Mouse (Mus musculus) lung, postnatal 0 days (tissue): ENCODE data around the gene Eaf2.

Experiments used
- CTCF ChIP-seq: IDR thresholded peaks from 2 replicates; pipeline ENCODE4 v1.5.1; 2016; ENCODE audit warnings: antibody characterized with exemption, mild to moderate bottlenecking
- EP300 ChIP-seq: IDR thresholded peaks from 2 replicates; pipeline ENCODE4 v1.6.1; 2016; ENCODE audit warnings: antibody characterized with exemption, mild to moderate bottlenecking, control low read depth

- TF ChIP-seq CTCF, result no peak
- no peak for TF ChIP-seq EP300
These were observed 79.8 kb downstream of the Eaf2 start for GRCm38 (mm10) chr16:36794976-36795375.
